Mouse (Mus musculus): ENCODE measurements around the gene Igfbp7.

DNA sequence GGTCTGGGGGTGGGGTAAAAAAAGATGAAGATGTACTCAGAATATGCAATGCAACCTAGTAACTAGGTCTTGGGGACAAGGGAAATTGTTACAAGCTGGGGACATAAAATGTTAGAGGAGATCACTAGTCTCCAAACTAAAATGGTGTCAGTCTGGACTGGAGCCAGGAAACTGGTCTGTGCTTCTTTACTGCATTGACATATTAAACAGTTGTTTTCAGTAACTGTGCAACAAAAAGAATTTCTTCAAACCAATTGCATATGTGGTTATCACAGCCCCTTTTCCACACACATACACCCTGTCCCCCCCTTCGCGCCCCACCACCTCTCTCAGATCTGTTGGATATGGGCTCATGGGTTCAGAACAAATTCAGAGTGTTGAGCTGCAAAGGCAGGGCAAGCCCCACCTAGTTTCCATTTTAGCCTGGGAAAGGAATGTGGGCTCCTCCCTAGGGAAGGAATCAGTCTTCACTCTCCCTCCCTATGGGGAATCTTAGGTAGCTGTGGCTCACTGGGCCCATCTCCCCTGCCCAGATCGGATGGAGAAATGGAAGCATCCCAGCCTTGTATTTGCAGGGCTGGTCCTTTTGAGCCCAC lies 43.3 kb downstream of the Igfbp7 start:
- TF ChIP-seq REST (IDR thresholded peaks at IDR 0.05; ENCODE audit: insufficient read depth, insufficient read length) (no peak), POLR2A (IDR thresholded peaks at IDR 0.05; ENCODE audit: insufficient read length, low read depth) (no peak), USF1 (IDR thresholded peaks at IDR 0.05; ENCODE audit: low read depth) (no peak), SRF (IDR thresholded peaks at IDR 0.05; ENCODE audit: control insufficient read depth, insufficient read length, low read depth) (no peak), POLR2AphosphoS2 (IDR thresholded peaks at IDR 0.05; ENCODE audit: insufficient read length, low read depth) (no peak), E2F4 (IDR thresholded peaks at IDR 0.05; ENCODE audit: insufficient read depth) (no peak), CEBPB (IDR thresholded peaks at IDR 0.05; ENCODE audit: insufficient read depth, poor library complexity, severe bottlenecking) (no peak), TCF12 (IDR thresholded peaks at IDR 0.05; ENCODE audit: insufficient read depth, poor library complexity, severe bottlenecking) (no peak), MAX (IDR thresholded peaks at IDR 0.05; ENCODE audit: low read depth) (no peak), MYOG (IDR thresholded peaks at IDR 0.05; ENCODE audit: control insufficient read depth in 1 of 3, insufficient read depth in 1 of 3, insufficient read length in 2 of 3, low read depth in 2 of 3) (no peak), TCF3 (IDR thresholded peaks at IDR 0.05; ENCODE audit: insufficient read length, low read depth) (no peak)
